Mouse (Mus musculus) layer of hippocampus, adult 18-20 months (tissue): Measurements from ENCODE around the gene Nle1. TPM values are rescaled to one million over a fixed set of nuclear protein-coding genes. Genes with fewer than 3 reads are reported as not detected.

Experiments
- DNase-seq, 2 experiments: peaks; one replicate each; pipeline ENCODE4 v3.0.0; 2022; ENCODE audit warnings: low spot score in 2 of 2
- total RNA-seq, 2 experiments: library from RNA; stranded (reverse); gene quantifications; 2 replicates each; pipeline ENCODE4 v1.2.3; 2021

The Nle1 gene
- total RNA-seq, 2 experiments from 2014 or later = 33.6 to 37.6 TPM

GRCm38 (mm10) chr11:82870173-82871030 lies 37.8 kb downstream of the Nle1 start:
- DNase-seq = peak in 1 of 2 experiments; percentile 26

- no peak for DNase-seq
Observed at GRCm38 (mm10) chr11:82869506-82870172, 38.6 kb downstream of the Nle1 start.

- no peak for DNase-seq
Observed at GRCm38 (mm10) chr11:82867956-82868355, 40.3 kb downstream of the Nle1 start.

GRCm38 (mm10) chr11:82866850-82867564 lies 41.2 kb downstream of the Nle1 start:
- DNase-seq = no peak

- no peak for DNase-seq
Observed at GRCm38 (mm10) chr11:82865957-82866356, 42.3 kb downstream of the Nle1 start.

- DNase-seq = no peak
Observed at GRCm38 (mm10) chr11:82863488-82863931, 44.7 kb downstream of the Nle1 start.

- no peak for DNase-seq
Observed at GRCm38 (mm10) chr11:82863059-82863458, 45.2 kb downstream of the Nle1 start.

GRCm38 (mm10) chr11:82862638-82863037 lies 45.6 kb downstream of the Nle1 start:
- DNase-seq = no peak

GRCm38 (mm10) chr11:82861558-82861957 lies 46.7 kb downstream of the Nle1 start:
- no peak for DNase-seq

GRCm38 (mm10) chr11:82860759-82861158 lies 47.5 kb downstream of the Nle1 start:
- no peak for DNase-seq

- DNase-seq = no peak
Observed at GRCm38 (mm10) chr11:82857307-82857848, 50.8 kb downstream of the Nle1 start.

- no peak for DNase-seq
Observed at GRCm38 (mm10) chr11:82856032-82856431, 52.2 kb downstream of the Nle1 start.

GRCm38 (mm10) chr11:82855327-82855973 lies 52.8 kb downstream of the Nle1 start:
- DNase-seq = no peak

GRCm38 (mm10) chr11:82854111-82854510 lies 54.1 kb downstream of the Nle1 start:
- no peak for DNase-seq

GRCm38 (mm10) chr11:82852958-82853357 lies 55.3 kb downstream of the Nle1 start:
- DNase-seq = no peak

GRCm38 (mm10) chr11:82852540-82852939 lies 55.7 kb downstream of the Nle1 start:
- no peak for DNase-seq

GRCm38 (mm10) chr11:82852115-82852514 lies 56.1 kb downstream of the Nle1 start:
- no peak for DNase-seq
